Mouse (Mus musculus) neural tube, embryonic 13.5 days (tissue): Measurements from ENCODE around the gene Tmem104. TPM values are rescaled to one million over a fixed set of nuclear protein-coding genes. Genes with fewer than 3 reads are reported as not detected.

Experiments
- ATAC-seq: fragments of 200-750 bp; cut with Nextera tagmentation; 2 replicates; pipeline ENCODE4 v1.8.0; 2017; ENCODE audit warnings: low read depth, mild to moderate bottlenecking, moderate TSS enrichment, moderate library complexity
- H3K27ac ChIP-seq: fragments of 300-500 bp; sonication (generic); replicated peaks from 2 replicates; pipeline ENCODE4 v1.5.1; 2015; ENCODE audit warnings: moderate library complexity, mild to moderate bottlenecking, inconsistent platforms
- H3K27me3 ChIP-seq: fragments of 300-500 bp; sonication (generic); 2 replicates; pipeline ENCODE4 v1.6.1; 2015; ENCODE audit warnings: mild to moderate bottlenecking, inconsistent platforms
- H3K36me3 ChIP-seq: fragments of 300-500 bp; sonication (generic); 2 replicates; pipeline ENCODE4 v1.6.1; 2015; ENCODE audit warnings: mild to moderate bottlenecking, inconsistent platforms
- H3K4me1 ChIP-seq: fragments of 300-500 bp; sonication (generic); replicated peaks from 2 replicates; pipeline ENCODE4 v1.6.1; 2015; ENCODE audit warnings: inconsistent platforms
- H3K4me2 ChIP-seq: fragments of 300-500 bp; sonication (generic); 2 replicates; pipeline ENCODE4 v1.6.1; 2015; ENCODE audit warnings: inconsistent platforms, mild to moderate bottlenecking, moderate library complexity
- H3K4me3 ChIP-seq: fragments of 300-500 bp; sonication (generic); 2 replicates; pipeline ENCODE4 v1.5.1; 2015; ENCODE audit warnings: mild to moderate bottlenecking, inconsistent platforms
- H3K9ac ChIP-seq: fragments of 300-500 bp; sonication (generic); 2 replicates; pipeline ENCODE4 v1.6.1; 2015; ENCODE audit warnings: moderate library complexity, mild to moderate bottlenecking, inconsistent platforms
- H3K9me3 ChIP-seq: fragments of 300-500 bp; sonication (generic); 2 replicates; pipeline ENCODE4 v1.6.1; 2016; ENCODE audit warnings: inconsistent platforms
- WGBS: fragments of 180-500 bp; shearing (Covaris S2); methylation state at CpG from one replicate; pipeline ENCODE4 v1.1.7; 2015; 5-methylcytosine and 5-hydroxymethylcytosine counted together
- polyA plus RNA-seq: library from polyadenylated mRNA; unstranded; fragments of >200 nt; fragmentation: Nextera tagmentation; extraction: Ambion mirVana; gene quantifications from 2 replicates; pipeline ENCODE4 v1.2.1, GENCODE M21; 2015

The Tmem104 gene
- polyA plus RNA-seq, 1 experiment from 2014 or later: 11.8 TPM

DNA sequence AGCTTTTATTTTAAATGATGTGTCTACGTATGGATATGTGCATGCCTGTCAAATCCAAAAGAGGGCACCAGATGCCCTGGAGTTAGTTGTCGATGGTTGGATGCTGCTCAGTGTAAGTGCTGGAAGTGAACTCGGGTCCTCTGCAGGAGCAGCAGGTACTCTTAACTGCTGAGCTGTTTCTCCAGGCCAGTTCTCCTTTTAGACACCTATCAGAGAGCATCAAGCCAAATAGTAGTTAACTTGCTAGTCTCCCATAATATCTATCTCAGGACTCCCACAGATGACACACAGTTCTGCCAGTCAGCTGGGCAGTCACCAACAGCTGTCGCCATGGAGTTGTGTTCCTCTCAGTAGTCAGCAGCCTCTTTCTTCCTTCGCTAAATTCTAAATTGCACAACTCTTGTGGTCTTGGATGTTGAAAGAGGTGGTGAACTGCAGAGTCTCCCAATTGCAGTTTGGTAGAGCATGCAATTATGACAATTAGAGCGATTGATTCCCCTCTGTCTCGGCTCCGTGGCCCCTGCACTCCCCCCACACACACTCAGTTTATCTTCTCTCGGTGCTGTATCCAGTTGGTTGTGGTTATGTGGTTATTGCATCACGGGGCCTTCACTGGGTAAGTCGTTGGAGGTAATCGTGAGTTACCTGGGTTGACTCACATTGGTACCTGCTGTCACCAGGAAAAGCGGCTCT, 1.4 kb downstream of the Tmem104 start:
- no peaks in the 10 kb centered on the region for H3K27me3 ChIP-seq
- WGBS: 90% methylated on average over 13 of the region's 13 CpGs
- ATAC-seq: no peak
- H3K9ac ChIP-seq: no peak overlapping the region
- H3K27ac ChIP-seq: no peak overlapping the region
- H3K4me1 ChIP-seq: peaks cover 21% of the 10 kb centered on the region
- no peak overlapping the region for H3K4me3 ChIP-seq
- no peaks in the 10 kb centered on the region for H3K9me3 ChIP-seq
- peak overlapping the region; percentile 92 for H3K4me2 ChIP-seq
- peaks cover 16% of the 10 kb centered on the region; the same call in 1 of the 2 replicates for H3K36me3 ChIP-seq

DNA sequence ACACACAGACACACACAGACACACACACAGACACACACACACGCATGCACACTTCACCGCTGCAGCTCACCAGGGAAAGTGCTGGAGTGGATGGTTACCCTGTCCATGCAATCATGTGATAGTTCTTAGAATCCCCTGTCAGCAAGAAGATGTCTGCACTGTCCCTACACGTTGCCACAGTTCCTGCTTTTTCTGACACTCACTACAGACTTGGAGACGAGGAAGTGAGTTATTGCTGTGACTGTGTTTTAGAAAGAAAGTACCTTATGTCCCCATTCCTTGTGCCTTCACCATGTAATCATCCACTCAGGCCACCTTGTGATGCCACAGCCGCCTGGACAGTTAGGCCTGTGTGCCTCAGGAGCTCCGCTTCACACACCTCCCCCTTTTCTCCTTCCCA, 2.0 kb downstream of the Tmem104 start:
- Histone ChIP-seq H3K27me3 (no peaks in the 10 kb centered on the region), H3K9me3 (no peaks in the 10 kb centered on the region), H3K27ac (no peak overlapping the region), H3K4me1 (peaks cover 21% of the 10 kb centered on the region), H3K4me2 (no peak overlapping the region), H3K9ac (no peak overlapping the region), H3K36me3 (peaks cover 16% of the 10 kb centered on the region; the same call in 1 of the 2 replicates), H3K4me3 (no peak overlapping the region)
- WGBS: 91% methylated on average over 6 of the region's 6 CpGs
- no peak for ATAC-seq

DNA sequence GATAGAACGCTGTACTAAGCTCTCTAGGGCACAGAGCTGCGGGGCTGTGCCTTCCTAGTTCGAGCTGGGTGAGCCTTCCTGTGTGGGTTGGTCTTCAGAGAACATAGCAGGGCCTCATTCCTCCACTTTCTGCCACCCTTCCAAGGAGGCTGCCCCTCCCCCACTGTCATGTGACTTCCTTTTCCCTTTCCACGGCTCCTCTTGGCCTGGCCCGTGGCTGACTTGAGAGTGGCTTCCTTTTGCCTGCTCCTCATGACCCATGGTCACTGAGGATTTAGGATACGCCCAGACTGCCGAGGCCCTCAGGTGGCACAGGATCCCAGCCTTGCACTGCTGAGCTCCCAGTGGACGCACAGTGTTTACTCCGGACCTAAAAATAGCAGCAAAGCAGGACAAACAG, 4.9 kb downstream of the Tmem104 start:
- no peak overlapping the region for H3K4me2 ChIP-seq
- no peaks in the 10 kb centered on the region for H3K27me3 ChIP-seq
- H3K27ac ChIP-seq: no peak overlapping the region
- peaks cover 9% of the 10 kb centered on the region for H3K4me1 ChIP-seq
- no peak overlapping the region for H3K4me3 ChIP-seq
- no peaks in the 10 kb centered on the region for H3K9me3 ChIP-seq
- no peak for ATAC-seq
- no peak overlapping the region for H3K9ac ChIP-seq
- WGBS: 71% methylated on average over 9 of the region's 9 CpGs
- H3K36me3 ChIP-seq: peaks cover 24% of the 10 kb centered on the region; the same call in 1 of the 2 replicates

DNA sequence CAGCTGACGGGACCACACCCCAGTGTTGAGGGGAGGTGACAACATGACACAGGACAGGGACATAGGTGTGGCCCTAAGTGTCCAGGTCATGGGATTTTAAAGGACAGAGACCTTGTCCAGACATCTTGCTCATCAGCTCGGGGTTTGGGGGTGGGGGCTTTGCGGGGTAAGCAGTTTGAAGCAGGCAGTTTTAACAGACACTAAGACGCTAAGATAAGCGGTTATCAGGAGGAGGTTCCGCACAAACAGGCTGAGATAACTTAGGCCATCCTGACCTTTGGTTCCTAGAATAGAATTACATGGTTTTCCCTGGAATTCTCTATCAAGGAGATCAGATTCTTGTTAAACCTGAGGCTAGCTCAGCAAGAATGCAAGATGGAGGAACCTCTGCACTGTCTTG, 7.4 kb downstream of the Tmem104 start:
- Histone ChIP-seq H3K4me2 (no peak overlapping the region), H3K27ac (no peak overlapping the region), H3K4me1 (no peaks in the 10 kb centered on the region; the same call in 1 of the 2 replicates), H3K9me3 (no peaks in the 10 kb centered on the region), H3K36me3 (peaks cover 26% of the 10 kb centered on the region; the same call in 1 of the 2 replicates), H3K27me3 (no peaks in the 10 kb centered on the region), H3K9ac (no peak overlapping the region), H3K4me3 (no peak overlapping the region)
- 91% methylated on average over 6 of the region's 6 CpGs for WGBS
- ATAC-seq: no peak

DNA sequence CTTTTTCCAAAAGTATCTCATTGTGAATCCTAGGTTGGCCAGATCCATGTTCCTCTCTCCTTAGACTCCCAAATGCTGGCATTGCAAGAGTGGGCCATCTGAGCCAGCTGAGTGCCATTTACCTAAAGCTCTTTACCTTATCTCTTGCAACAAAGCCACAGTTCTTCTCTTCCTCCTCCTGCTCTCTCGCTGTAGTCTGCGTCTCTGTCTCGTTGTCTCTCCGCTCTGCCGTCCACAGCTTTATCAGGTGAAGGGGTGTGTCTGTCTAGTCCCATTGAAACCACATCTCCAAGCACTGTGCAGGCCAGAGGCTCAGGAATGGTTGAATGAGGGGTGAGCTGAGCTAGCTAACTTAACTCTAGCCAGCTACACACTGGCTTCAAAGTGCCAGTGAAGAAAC, 8.6 kb downstream of the Tmem104 start:
- no peak for ATAC-seq
- H3K27me3 ChIP-seq: no peaks in the 10 kb centered on the region
- H3K27ac ChIP-seq: no peak overlapping the region
- peaks cover 31% of the 10 kb centered on the region for H3K36me3 ChIP-seq
- H3K4me3 ChIP-seq: no peak overlapping the region
- H3K9ac ChIP-seq: no peak overlapping the region
- no peaks in the 10 kb centered on the region for H3K9me3 ChIP-seq
- H3K4me2 ChIP-seq: no peak overlapping the region
- WGBS: 91% methylated on average over 5 of the region's 5 CpGs
- no peaks in the 10 kb centered on the region; the same call in 1 of the 2 replicates for H3K4me1 ChIP-seq

DNA sequence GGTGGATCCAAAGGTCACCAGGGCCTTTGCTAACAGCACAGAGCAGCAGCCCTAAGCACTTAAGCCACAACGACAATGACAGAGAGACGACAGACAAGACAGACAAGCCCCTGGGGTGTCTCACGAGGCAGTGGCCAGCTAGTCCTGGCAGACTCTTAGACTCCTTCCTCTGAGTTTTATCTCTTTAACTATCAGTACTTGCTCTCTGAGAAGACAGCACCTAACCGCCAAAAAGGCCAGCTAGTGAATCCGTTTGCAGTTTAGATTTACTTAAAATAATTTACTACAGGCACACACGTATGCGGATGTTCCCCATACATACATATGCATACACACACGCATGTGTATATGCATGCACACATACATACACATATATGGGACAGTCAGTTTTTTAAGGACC, 10.3 kb downstream of the Tmem104 start:
- no peak for ATAC-seq
- Histone ChIP-seq H3K27me3 (no peaks in the 10 kb centered on the region), H3K4me3 (no peak overlapping the region), H3K9ac (no peak overlapping the region), H3K9me3 (no peaks in the 10 kb centered on the region), H3K27ac (no peak overlapping the region), H3K4me2 (no peak overlapping the region), H3K4me1 (0 out of 2 replicates have a peak, but pooled peaks cover 2% of the 10 kb centered on the region), H3K36me3 (peaks cover 35% of the 10 kb centered on the region)
- 82% methylated on average over 8 of the region's 8 CpGs for WGBS

DNA sequence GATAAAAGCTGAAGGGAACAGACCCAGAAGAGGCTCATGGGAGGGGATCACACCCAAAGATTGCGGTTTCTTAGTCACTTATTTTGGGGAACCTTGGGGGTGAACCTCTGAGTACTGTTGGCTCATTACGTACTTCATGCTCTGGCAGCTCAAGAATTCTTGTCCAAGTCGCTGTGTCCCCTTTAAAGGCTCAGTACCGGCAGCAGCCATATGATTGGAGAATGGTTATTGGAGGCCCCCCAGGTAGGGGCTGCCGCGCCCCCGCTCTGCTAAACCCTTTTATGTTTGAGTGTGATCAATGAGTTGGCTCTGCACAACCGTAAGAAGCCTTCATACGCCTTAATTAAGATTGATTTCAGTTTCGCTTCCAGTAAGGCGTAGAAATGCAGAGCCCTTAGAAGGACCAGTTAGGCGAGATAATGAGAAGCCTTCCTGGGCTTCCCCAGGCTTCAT, 11.7 kb downstream of the Tmem104 start:
- Histone ChIP-seq H3K9ac (no peak overlapping the region), H3K27me3 (0 out of 2 replicates have a peak, but pooled peaks cover 4% of the 10 kb centered on the region)

DNA sequence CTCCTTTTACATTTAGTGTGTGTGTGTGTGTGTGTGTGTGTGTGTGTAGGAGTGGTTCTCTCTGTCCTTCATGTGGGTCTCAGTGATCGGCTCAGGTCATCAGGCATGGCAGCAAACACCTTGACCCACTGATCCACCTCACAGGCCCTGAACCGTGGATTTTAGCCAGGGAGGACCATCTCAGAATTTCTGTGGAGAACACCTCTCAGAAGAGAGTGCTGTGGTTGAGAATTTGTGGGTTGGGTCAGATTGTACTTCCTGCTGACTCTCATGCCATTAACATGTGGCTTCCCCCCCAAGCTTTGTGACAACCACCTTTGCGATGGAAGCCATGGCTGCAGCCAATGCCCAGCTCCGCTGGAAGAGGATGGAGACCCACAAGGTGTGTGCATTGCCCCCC, 13.2 kb downstream of the Tmem104 start:
- Histone ChIP-seq H3K36me3 (peaks cover 41% of the 10 kb centered on the region), H3K27ac (no peak overlapping the region)
- WGBS: 89% methylated on average over 4 of the region's 4 CpGs

More for the DNA sequence above, 11.7 kb downstream of the Tmem104 start:
- Histone ChIP-seq H3K27ac (no peak overlapping the region), H3K36me3 (peaks cover 35% of the 10 kb centered on the region), H3K9me3 (no peaks in the 10 kb centered on the region), H3K4me2 (no peak overlapping the region), H3K4me3 (no peak overlapping the region), H3K4me1 (0 out of 2 replicates have a peak, but pooled peaks cover 6% of the 10 kb centered on the region)
- ATAC-seq: no peak
- 27% methylated on average over 12 of the region's 12 CpGs for WGBS

DNA sequence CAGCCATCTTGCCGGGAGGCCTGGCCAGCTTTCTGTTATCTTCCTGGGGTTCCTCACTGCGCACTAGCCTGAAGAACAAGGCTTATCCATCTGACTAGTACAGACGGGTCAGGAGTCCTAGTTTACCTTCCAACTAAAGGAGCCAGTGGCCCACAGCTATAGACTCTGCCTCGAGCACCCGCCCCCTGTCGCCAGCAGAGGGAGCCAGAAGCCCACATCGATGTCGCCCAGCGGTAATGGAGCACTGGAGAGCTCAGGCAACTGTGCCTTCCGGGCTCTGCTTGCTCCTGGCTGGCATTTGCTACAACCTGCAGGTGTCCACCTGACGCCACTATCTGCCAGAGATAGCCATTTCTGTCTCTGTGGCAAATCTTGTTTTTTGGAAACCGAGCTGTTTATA, 15.0 kb downstream of the Tmem104 start:
- no peak overlapping the region for H3K4me3 ChIP-seq
- peak; percentile 85 for ATAC-seq
- peaks cover 25% of the 10 kb centered on the region for H3K4me1 ChIP-seq
- WGBS: 15% methylated on average over 12 of the region's 12 CpGs
- H3K27me3 ChIP-seq: 0 out of 2 replicates have a peak, but pooled peaks cover 4% of the 10 kb centered on the region
- no peak overlapping the region for H3K4me2 ChIP-seq
- H3K9ac ChIP-seq: 0 out of 2 replicates have a peak overlapping the region, but pooled peaks have one; percentile 22
- peaks cover 43% of the 10 kb centered on the region for H3K36me3 ChIP-seq
- no peak overlapping the region for H3K27ac ChIP-seq
- H3K9me3 ChIP-seq: no peaks in the 10 kb centered on the region

More for the DNA sequence above, 13.2 kb downstream of the Tmem104 start:
- H3K4me2 ChIP-seq: no peak overlapping the region
- no peak overlapping the region for H3K4me3 ChIP-seq
- H3K9me3 ChIP-seq: no peaks in the 10 kb centered on the region
- H3K27me3 ChIP-seq: 0 out of 2 replicates have a peak, but pooled peaks cover 4% of the 10 kb centered on the region
- no peak for ATAC-seq
- no peak overlapping the region for H3K9ac ChIP-seq
- H3K4me1 ChIP-seq: peaks cover 7% of the 10 kb centered on the region; the same call in 1 of the 2 replicates

DNA sequence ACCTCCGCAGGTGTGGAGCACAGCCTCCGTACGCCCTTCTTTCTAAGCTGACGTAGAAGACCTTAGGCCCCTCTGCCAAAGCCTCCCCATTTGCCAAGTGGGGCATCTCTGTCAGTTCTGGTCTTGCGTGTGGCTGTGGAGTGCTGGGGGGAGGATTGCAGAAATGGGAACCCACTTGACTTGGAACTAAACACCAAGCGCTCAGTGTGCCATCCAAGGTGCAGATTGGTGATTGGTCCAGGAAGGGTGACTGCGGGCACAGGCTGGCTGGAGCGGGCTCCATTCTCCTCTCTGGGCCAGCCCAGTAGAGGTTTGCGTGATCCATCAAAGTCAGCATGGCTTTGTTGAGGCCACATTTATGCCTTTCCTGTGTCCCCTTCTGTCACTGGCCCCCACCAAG, 15.5 kb downstream of the Tmem104 start:
- no peak overlapping the region for H3K27ac ChIP-seq
- ATAC-seq: 0 out of 2 replicates have a peak, but pooled peaks have one; percentile 12
- H3K9ac ChIP-seq: 0 out of 2 replicates have a peak overlapping the region, but pooled peaks have one; percentile 22
- peaks cover 29% of the 10 kb centered on the region for H3K4me1 ChIP-seq
- H3K4me3 ChIP-seq: no peak overlapping the region
- 88% methylated on average over 9 of the region's 9 CpGs for WGBS
- H3K4me2 ChIP-seq: no peak overlapping the region
- H3K27me3 ChIP-seq: 0 out of 2 replicates have a peak, but pooled peaks cover 4% of the 10 kb centered on the region
- no peaks in the 10 kb centered on the region for H3K9me3 ChIP-seq
- H3K36me3 ChIP-seq: peaks cover 41% of the 10 kb centered on the region

DNA sequence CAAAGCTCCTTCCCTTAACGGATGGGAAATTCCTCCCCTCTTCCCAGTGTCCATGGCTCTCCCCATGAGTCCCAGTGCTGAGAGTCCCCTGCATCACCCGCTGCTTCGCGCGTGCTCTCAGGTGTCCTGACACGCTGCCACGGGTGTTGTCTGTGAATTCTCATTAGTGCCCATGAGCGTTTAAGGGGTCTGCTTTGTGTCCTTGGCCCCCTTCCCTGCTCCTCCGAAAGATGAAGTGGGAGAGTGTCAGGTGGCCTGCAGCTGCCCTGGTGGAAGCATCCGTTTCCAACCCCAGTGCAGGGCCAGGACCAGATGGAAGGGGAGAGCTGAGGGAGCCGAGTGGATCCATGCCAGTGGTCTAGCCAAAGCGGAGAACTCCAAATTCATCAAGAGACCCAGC, 20.8 kb downstream of the Tmem104 start:
- H3K36me3 ChIP-seq: peaks cover 36% of the 10 kb centered on the region
- H3K9ac ChIP-seq: peak overlapping the region; percentile 36; the same call in 1 of the 2 replicates
- 63% methylated on average over 12 of the region's 12 CpGs for WGBS
- H3K4me3 ChIP-seq: no peak overlapping the region
- H3K4me1 ChIP-seq: peaks cover 51% of the 10 kb centered on the region
- H3K27me3 ChIP-seq: no peaks in the 10 kb centered on the region
- no peak for ATAC-seq
- H3K9me3 ChIP-seq: no peaks in the 10 kb centered on the region
- no peak overlapping the region for H3K4me2 ChIP-seq
- H3K27ac ChIP-seq: peak overlapping the region; percentile 14; the same call in 1 of the 2 replicates
